Mouse (Mus musculus) MEL (cell line): ENCODE results near the gene Shprh. TPM values are rescaled to one million over a fixed set of nuclear protein-coding genes. Genes with fewer than 3 reads are reported as not detected.

Experiments used
- DNase-seq: peaks from one replicate; pipeline ENCODE4 v3.0.0; 2011; ENCODE audit warnings: low read depth, low spot score
- H3K27ac ChIP-seq: 2 replicates; pipeline ENCODE4 v1.5.1; 2012; ENCODE audit warnings: low read depth, mild to moderate bottlenecking, control low read depth, low read length, moderate library complexity; ENCODE audit not compliant: control insufficient read depth
- H3K27me3 ChIP-seq, 2 experiments: fragments of 150-350 bp in 1 of 2; sonication (generic) in 1 of 2; 2 replicates each; pipeline ENCODE4 v1.6.1; 2012; ENCODE audit warnings: low read length in 2 of 2, mild to moderate bottlenecking in 2 of 2, improper control_type of control experiment in 1 of 2, moderate library complexity in 1 of 2; ENCODE audit not compliant: insufficient read depth in 2 of 2, control insufficient read depth in 1 of 2
- H3K36me3 ChIP-seq, 2 experiments: 2 replicates each; pipeline ENCODE4 v1.6.1; 2012 to 2014; ENCODE audit warnings: low read length in 2 of 2, improper control_type of control experiment in 1 of 2, inconsistent platforms in 1 of 2, mild to moderate bottlenecking in 1 of 2; ENCODE audit not compliant: insufficient read depth in 2 of 2, control insufficient read depth in 1 of 2
- H3K4me1 ChIP-seq, 2 experiments: fragments of 150-350 bp in 1 of 2; sonication (generic) in 1 of 2; 2 replicates each; pipeline ENCODE4 v1.6.1; 2012; ENCODE audit warnings: low read length in 2 of 2, improper control_type of control experiment in 1 of 2, mild to moderate bottlenecking in 1 of 2; ENCODE audit not compliant: insufficient read depth in 2 of 2, control insufficient read depth in 1 of 2
- H3K4me3 ChIP-seq, 2 experiments: fragments of 150-350 bp in 1 of 2; sonication (generic) in 1 of 2; 2 replicates each; pipeline ENCODE4 v1.5.1; 2012; ENCODE audit warnings: low read depth in 2 of 2, low read length in 2 of 2, mild to moderate bottlenecking in 2 of 2, moderate library complexity in 2 of 2, control low read depth in 1 of 2, improper control_type of control experiment in 1 of 2; ENCODE audit not compliant: control insufficient read depth in 1 of 2, insufficient read depth in 1 of 2
- H3K79me2 ChIP-seq: 2 replicates; pipeline ENCODE4 v1.6.1; 2012; ENCODE audit warnings: mild to moderate bottlenecking, low read length, moderate library complexity; ENCODE audit not compliant: control insufficient read depth, poor library complexity, insufficient read depth
- H3K9ac ChIP-seq: 2 replicates; pipeline ENCODE4 v1.6.1; 2012; ENCODE audit warnings: low read depth, mild to moderate bottlenecking, control low read depth, low read length, moderate library complexity; ENCODE audit not compliant: control insufficient read depth, poor library complexity, severe bottlenecking
- H3K9me3 ChIP-seq: fragments of 150-350 bp; sonication (generic); replicated peaks from 2 replicates; pipeline ENCODE4 v1.6.1; 2012; ENCODE audit warnings: mild to moderate bottlenecking, low read length, improper control_type of control experiment, moderate library complexity; ENCODE audit not compliant: insufficient read depth
- BHLHE40 ChIP-seq: IDR thresholded peaks from 2 replicates; pipeline ENCODE4 v1.6.1; 2012; ENCODE audit warnings: low read depth, mild to moderate bottlenecking, inconsistent platforms, low read length, improper control_type of control experiment, borderline replicate concordance
- CHD1 ChIP-seq: IDR thresholded peaks from 2 replicates; pipeline ENCODE4 v1.6.1; 2012; ENCODE audit warnings: low read depth, mild to moderate bottlenecking, inconsistent platforms, low read length, improper control_type of control experiment
- CHD2 ChIP-seq: IDR thresholded peaks from 2 replicates; pipeline ENCODE4 v1.6.1; 2011; ENCODE audit warnings: low read length, improper control_type of control experiment
- CTCF ChIP-seq, 3 experiments: IDR thresholded peaks in 2 of 3; conservative IDR thresholded peaks in 1 of 3; 2 replicates each; pipeline ENCODE4 v1.5.1; 2011 to 2012; ENCODE audit warnings: low read length in 3 of 3, low read depth in 2 of 3, mild to moderate bottlenecking in 2 of 3, improper control_type of control experiment in 1 of 3, inconsistent platforms in 1 of 3, mixed read lengths in 1 of 3, moderate library complexity in 1 of 3; ENCODE audit not compliant: control insufficient read depth in 1 of 3, insufficient read depth in 1 of 3, poor library complexity in 1 of 3, severe bottlenecking in 1 of 3
- E2F4 ChIP-seq: IDR thresholded peaks from 2 replicates; pipeline ENCODE4 v1.6.1; 2011; ENCODE audit warnings: low read depth, low read length, improper control_type of control experiment, borderline replicate concordance
- ELF1 ChIP-seq: IDR thresholded peaks from 2 replicates; pipeline ENCODE4 v1.6.1; 2014; ENCODE audit warnings: low read depth, mild to moderate bottlenecking, inconsistent platforms, low read length, improper control_type of control experiment, moderate library complexity
- EP300 ChIP-seq, 2 experiments: IDR thresholded peaks; 2 replicates each; pipeline ENCODE4 v1.6.1; 2011; ENCODE audit warnings: improper control_type of control experiment in 2 of 2, low read length in 2 of 2, low read depth in 1 of 2, mild to moderate bottlenecking in 1 of 2
- ETS1 ChIP-seq: IDR thresholded peaks from 2 replicates; pipeline ENCODE4 v1.6.1; 2012; ENCODE audit warnings: low read depth, mild to moderate bottlenecking, inconsistent platforms, low read length, improper control_type of control experiment, moderate library complexity
- GABPA ChIP-seq: IDR thresholded peaks from 2 replicates; pipeline ENCODE4 v1.6.1; 2012; ENCODE audit warnings: low read depth, mild to moderate bottlenecking, inconsistent platforms, low read length, improper control_type of control experiment, moderate library complexity
- GATA1 ChIP-seq: IDR thresholded peaks from 2 replicates; pipeline ENCODE4 v1.6.1; 2011; ENCODE audit warnings: low read depth, low read length, improper control_type of control experiment
- HCFC1 ChIP-seq: IDR thresholded peaks from 2 replicates; pipeline ENCODE4 v1.6.1; 2012; ENCODE audit warnings: low read depth, mild to moderate bottlenecking, inconsistent platforms, low read length, improper control_type of control experiment, moderate library complexity
- JUND ChIP-seq: IDR thresholded peaks from 2 replicates; pipeline ENCODE4 v1.6.1; 2011; ENCODE audit warnings: low read depth, mild to moderate bottlenecking, improper control_type of control experiment, low read length
- KAT2A ChIP-seq: conservative IDR thresholded peaks from 2 replicates; pipeline ENCODE4 v1.6.1; 2012; ENCODE audit warnings: low read depth, low read length, improper control_type of control experiment, inconsistent platforms
- MAFK ChIP-seq: IDR thresholded peaks from 2 replicates; pipeline ENCODE4 v1.6.1; 2011; ENCODE audit warnings: low read depth, mild to moderate bottlenecking, low read length, improper control_type of control experiment, borderline replicate concordance
- MAX ChIP-seq: IDR thresholded peaks from 2 replicates; pipeline ENCODE4 v1.6.1; 2011; ENCODE audit warnings: low read length, improper control_type of control experiment
- MAZ ChIP-seq: IDR thresholded peaks from 2 replicates; pipeline ENCODE4 v1.6.1; 2012; ENCODE audit warnings: low read depth, mild to moderate bottlenecking, inconsistent platforms, low read length, improper control_type of control experiment
- MEF2A ChIP-seq: IDR thresholded peaks from 2 replicates; pipeline ENCODE4 v1.6.1; 2014; ENCODE audit warnings: low read depth, mild to moderate bottlenecking, inconsistent platforms, low read length, improper control_type of control experiment; ENCODE audit not compliant: poor library complexity, insufficient replicate concordance, severe bottlenecking; ENCODE audit errors: extremely low read depth
- MXI1 ChIP-seq: IDR thresholded peaks from 2 replicates; pipeline ENCODE4 v1.6.1; 2011; ENCODE audit warnings: mild to moderate bottlenecking, low read depth, low read length, improper control_type of control experiment
- MYB ChIP-seq: IDR thresholded peaks from 2 replicates; pipeline ENCODE4 v1.6.1; 2011; ENCODE audit warnings: mild to moderate bottlenecking, low read depth, low read length, improper control_type of control experiment
- MYC ChIP-seq: IDR thresholded peaks from 2 replicates; pipeline ENCODE4 v1.6.1; 2011; ENCODE audit warnings: low read depth, mild to moderate bottlenecking, low read length, improper control_type of control experiment, moderate library complexity
- NELFE ChIP-seq: IDR thresholded peaks from 2 replicates; pipeline ENCODE4 v1.6.1; 2011; ENCODE audit warnings: low read depth, low read length, improper control_type of control experiment
- NRF1 ChIP-seq: IDR thresholded peaks from 2 replicates; pipeline ENCODE4 v1.6.1; 2014; ENCODE audit warnings: low read depth, mild to moderate bottlenecking, inconsistent platforms, low read length, improper control_type of control experiment, moderate library complexity; ENCODE audit not compliant: poor library complexity, insufficient read depth, severe bottlenecking
- POLR2AphosphoS2 ChIP-seq: IDR thresholded peaks from 2 replicates; pipeline ENCODE4 v1.6.1; 2011; ENCODE audit warnings: low read length, improper control_type of control experiment
- POLR2AphosphoS5 ChIP-seq: IDR thresholded peaks from 2 replicates; pipeline ENCODE4 v1.6.1; 2012; ENCODE audit warnings: low read depth, borderline replicate concordance, mild to moderate bottlenecking, inconsistent platforms, low read length, moderate library complexity, mixed read lengths
- RAD21 ChIP-seq: IDR thresholded peaks from 2 replicates; pipeline ENCODE4 v1.6.1; 2011; ENCODE audit warnings: mild to moderate bottlenecking, low read depth, low read length, improper control_type of control experiment
- RCOR1 ChIP-seq: IDR thresholded peaks from 2 replicates; pipeline ENCODE4 v1.6.1; 2012; ENCODE audit warnings: low read depth, mild to moderate bottlenecking, inconsistent platforms, low read length, improper control_type of control experiment
- SIN3A ChIP-seq: IDR thresholded peaks from 2 replicates; pipeline ENCODE4 v1.6.1; 2012; ENCODE audit warnings: low read length, improper control_type of control experiment, inconsistent platforms
- SMC3 ChIP-seq: IDR thresholded peaks from 2 replicates; pipeline ENCODE4 v1.6.1; 2011; ENCODE audit warnings: low read depth, low read length, improper control_type of control experiment
- TAL1 ChIP-seq: IDR thresholded peaks from 2 replicates; pipeline ENCODE4 v1.6.1; 2012; ENCODE audit warnings: mild to moderate bottlenecking, inconsistent platforms, low read length, moderate library complexity, mixed read lengths
- TBP ChIP-seq: IDR thresholded peaks from 2 replicates; pipeline ENCODE4 v1.8.0; 2011; ENCODE audit warnings: low read depth, low read length, improper control_type of control experiment
- TCF12 ChIP-seq: IDR thresholded peaks from 2 replicates; pipeline ENCODE4 v1.6.1; 2014; ENCODE audit warnings: low read depth, mild to moderate bottlenecking, inconsistent platforms, low read length, improper control_type of control experiment, moderate library complexity
- UBTF ChIP-seq: IDR thresholded peaks from 2 replicates; pipeline ENCODE4 v1.6.1; 2012; ENCODE audit warnings: low read depth, mild to moderate bottlenecking, inconsistent platforms, low read length, improper control_type of control experiment, moderate library complexity, borderline replicate concordance; ENCODE audit not compliant: insufficient read depth
- USF1 ChIP-seq: IDR thresholded peaks from 2 replicates; pipeline ENCODE4 v1.6.1; 2014; ENCODE audit warnings: low read depth, mild to moderate bottlenecking, inconsistent platforms, low read length, improper control_type of control experiment, moderate library complexity
- USF2 ChIP-seq, 2 experiments: IDR thresholded peaks; 2 replicates each; pipeline ENCODE4 v1.6.1; 2011 to 2012; ENCODE audit warnings: improper control_type of control experiment in 2 of 2, low read length in 2 of 2, borderline replicate concordance in 1 of 2, inconsistent platforms in 1 of 2, low read depth in 1 of 2, mild to moderate bottlenecking in 1 of 2; ENCODE audit not compliant: insufficient read depth in 1 of 2
- ZC3H11A ChIP-seq: IDR thresholded peaks from 2 replicates; pipeline ENCODE4 v1.6.1; 2012; ENCODE audit warnings: low read depth, mild to moderate bottlenecking, inconsistent platforms, low read length, improper control_type of control experiment
- ZKSCAN1 ChIP-seq: IDR thresholded peaks from 2 replicates; pipeline ENCODE4 v1.6.1; 2012; ENCODE audit warnings: low read depth, mild to moderate bottlenecking, inconsistent platforms, low read length, improper control_type of control experiment, moderate library complexity
- ZMIZ1 ChIP-seq: IDR thresholded peaks from 2 replicates; pipeline ENCODE4 v1.6.1; 2012; ENCODE audit warnings: low read depth, mild to moderate bottlenecking, inconsistent platforms, low read length, improper control_type of control experiment, moderate library complexity
- ZNF384 ChIP-seq: IDR thresholded peaks from 2 replicates; pipeline ENCODE4 v1.6.1; 2012; ENCODE audit warnings: low read depth, mild to moderate bottlenecking, inconsistent platforms, low read length, improper control_type of control experiment
- polyA plus RNA-seq, 2 experiments: library from polyadenylated mRNA; stranded (reverse) in 1 of 2; unstranded in 1 of 2; fragments of >175 nt in 1 of 2; fragments of >200 nt in 1 of 2; gene quantifications; 2 replicates each; pipeline versions ENCODE4 v1.2.1 to v1.2.4; 2012; ENCODE audit warnings: low replicate concordance in 2 of 2, low read depth in 1 of 2; ENCODE audit not compliant: insufficient read length in 2 of 2, insufficient read depth in 1 of 2, missing spikeins in 1 of 2
- total RNA-seq: library from RNA; depleted of rRNA; stranded (reverse); fragments of 300-350 nt; gene quantifications from 2 replicates; pipeline ENCODE4 v1.2.3, GENCODE M21; 2012

Shprh gene
- total and polyA plus RNA-seq, 3 experiments = 11.0 to 13.3 TPM; not detected in 1

DNA sequence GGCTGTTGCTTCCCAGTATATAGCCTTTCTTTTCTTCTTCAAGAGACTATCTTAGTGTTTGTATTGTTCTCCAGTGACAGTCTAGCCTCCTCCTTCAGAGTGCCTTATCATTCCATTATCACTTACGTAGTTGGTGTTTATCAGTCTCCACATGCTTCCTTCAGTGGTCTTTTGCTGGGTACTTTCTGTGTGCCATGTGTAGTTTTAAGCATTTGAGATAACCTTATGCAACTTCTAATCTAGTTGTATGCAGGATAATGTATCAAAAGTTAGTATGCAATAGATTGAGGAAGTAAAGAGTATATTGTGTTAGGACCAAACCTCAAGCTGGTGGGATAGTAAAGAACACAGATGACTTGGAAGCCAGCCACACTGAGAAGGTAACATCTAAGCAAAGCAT lies 59.4 kb downstream of the Shprh start:
- Histone ChIP-seq H3K4me1 (peaks cover 4 to 9% of the 10 kb centered on the region in 2 experiments), H3K9ac (no peak overlapping the region), H3K9me3 (no peaks in the 10 kb centered on the region), H3K4me3 (no peak overlapping the region), H3K79me2 (no peaks in the 10 kb centered on the region), H3K36me3 (peaks cover 22 to 54% of the 10 kb centered on the region in 2 experiments), H3K27ac (peak overlapping the region; percentile 68; the same call in 1 of the 2 replicates), H3K27me3 (no peaks in the 10 kb centered on the region)
- peak; percentile 79 for DNase-seq
- TF ChIP-seq HCFC1 (no peak), JUND (no peak), GABPA (no peak), ELF1 (no peak), MXI1 (peak; percentile 76; the same call in 1 of the 2 replicates), UBTF (no peak), MYB (no peak), TAL1 (peak; percentile 77), MAFK (no peak), RCOR1 (peak; percentile 47; the same call in 1 of the 2 replicates), TCF12 (peak; percentile 92), MAZ (no peak), CHD2 (no peak), GATA1 (peak; percentile 95), MAX (peak; percentile 59; the same call in 1 of the 2 replicates), NRF1 (no peak), NELFE (no peak), KAT2A (no peak), ZKSCAN1 (no peak), E2F4 (no peak), MYC (peak; percentile 85), SIN3A (peak; percentile 88), TBP (peak; percentile 94), CTCF (IDR thresholded peaks at IDR 0.05 in 2 of 3, conservative IDR thresholded peaks at IDR 0.05 in 1 of 3; ENCODE audit: control insufficient read depth in 1 of 3, insufficient read depth in 1 of 3, low read depth in 2 of 3, low read length in 3 of 3, poor library complexity in 1 of 3, severe bottlenecking in 1 of 3) (no peak), ZNF384 (no peak), ETS1 (peak; percentile 96), RAD21 (no peak), USF2 (IDR thresholded peaks at IDR 0.05; ENCODE audit: borderline replicate concordance in 1 of 2, insufficient read depth in 1 of 2, low read depth in 1 of 2, low read length in 2 of 2) (no peak), USF1 (no peak), MEF2A (no peak), CHD1 (no peak), SMC3 (no peak), POLR2AphosphoS2 (no peak), EP300 (IDR thresholded peaks at IDR 0.05; ENCODE audit: low read depth in 1 of 2, low read length in 2 of 2) (peak; percentile 87 to 89), ZC3H11A (0 out of 2 replicates have a peak, but pooled peaks have one; percentile 1), POLR2AphosphoS5 (no peak), ZMIZ1 (no peak), BHLHE40 (0 out of 2 replicates have a peak, but pooled peaks have one; percentile 26)
